Mouse (Mus musculus) thymus, postnatal 25 days (tissue): ENCODE measurements around the gene Tns1.

Experiments
- DNase-seq: peaks from one replicate; pipeline ENCODE4 v3.0.0; 2022

Gene Tns1

DNA sequence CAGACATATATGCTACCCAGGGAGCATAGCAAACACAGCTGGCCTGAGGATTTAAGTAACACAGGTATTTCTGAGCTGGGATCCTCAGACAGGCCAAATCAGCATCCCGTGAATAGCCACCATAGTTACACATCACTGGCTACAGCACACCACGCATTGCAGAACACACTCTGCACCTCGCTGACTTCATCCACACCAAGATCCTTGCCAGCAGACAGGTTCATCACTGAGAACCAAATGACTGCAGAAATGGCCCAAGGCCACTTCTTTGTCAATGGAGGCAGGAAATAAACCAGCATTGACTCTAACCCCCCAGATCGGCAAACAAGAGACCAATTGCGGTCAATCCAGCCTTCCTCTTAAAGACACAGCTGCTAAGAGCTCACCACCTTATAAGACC, 66.7 kb downstream of the Tns1 start:
- no peak for DNase-seq

- DNase-seq: no peak
Observed at GRCm38 (mm10) chr1:74055552-74055951, 68.7 kb downstream of the Tns1 start.

- DNase-seq: no peak
Observed at GRCm38 (mm10) chr1:74054471-74054870, 69.8 kb downstream of the Tns1 start.

- no peak for DNase-seq
Observed at GRCm38 (mm10) chr1:74054007-74054406, 70.2 kb downstream of the Tns1 start.

DNA sequence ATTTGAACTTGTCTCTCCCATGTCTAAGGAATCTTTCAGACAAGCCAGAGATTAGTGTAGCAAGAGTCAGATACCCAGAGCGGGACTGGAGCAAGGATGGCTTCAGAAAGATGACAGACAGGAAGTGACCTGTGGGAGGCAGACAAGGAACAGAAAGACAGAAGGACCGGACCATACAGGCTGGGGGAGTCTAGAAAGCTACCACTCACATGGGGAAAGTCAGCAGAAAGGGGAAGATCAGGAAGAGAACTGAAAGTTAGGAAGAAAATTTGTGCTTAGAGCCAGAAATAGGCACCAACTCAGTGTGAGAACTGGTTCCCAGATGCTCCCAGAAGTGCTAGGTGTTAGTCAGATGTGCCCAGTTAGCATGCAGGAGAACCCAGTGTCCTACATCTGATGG, 71.2 kb downstream of the Tns1 start:
- no peak for DNase-seq

GRCm38 (mm10) chr1:74051349-74051748, 72.9 kb downstream of the Tns1 start:
- no peak for DNase-seq

- no peak for DNase-seq
Observed at GRCm38 (mm10) chr1:74049430-74049829, 74.8 kb downstream of the Tns1 start.

DNA sequence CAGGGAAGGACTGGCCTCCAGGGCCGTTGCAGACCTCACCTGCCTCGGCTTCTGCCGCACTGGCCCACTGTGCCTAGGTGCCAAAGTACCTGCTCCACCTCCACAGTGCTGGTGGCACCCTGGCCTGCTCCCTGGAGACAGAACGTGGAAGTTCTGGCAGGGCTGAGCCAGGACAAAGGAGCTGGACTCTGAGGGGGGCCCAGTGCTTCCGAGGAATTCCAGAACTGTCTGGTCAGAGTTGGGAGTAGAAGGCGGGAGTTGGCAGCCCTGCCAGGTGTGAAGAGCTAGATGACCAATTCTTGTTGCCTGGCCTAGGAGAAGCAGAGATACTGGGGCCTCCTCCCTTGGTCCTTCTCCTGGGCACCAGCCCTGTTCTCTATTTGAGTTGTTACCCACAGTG, 76.5 kb downstream of the Tns1 start:
- DNase-seq: no peak

- DNase-seq: no peak
Observed at GRCm38 (mm10) chr1:74047311-74047710, 76.9 kb downstream of the Tns1 start.

DNA sequence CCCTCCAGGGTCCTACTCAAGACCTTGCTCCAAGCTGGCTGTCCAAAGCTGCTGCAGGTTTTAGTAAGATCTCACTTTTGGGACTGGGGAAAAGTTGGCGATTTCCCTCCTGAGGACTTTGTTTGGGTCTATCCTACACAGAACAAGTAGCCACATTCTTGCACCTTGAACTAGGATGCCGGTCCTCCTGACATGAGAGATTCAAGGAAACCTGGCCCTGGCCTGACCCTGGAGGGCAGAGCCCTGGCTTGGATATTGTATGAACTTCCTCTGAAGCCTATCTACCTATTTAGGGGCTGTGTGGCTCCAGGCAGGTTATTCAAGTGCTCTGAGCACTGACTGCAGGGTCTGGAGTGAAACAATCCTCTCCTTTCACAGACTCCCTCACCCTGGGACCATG, 79.2 kb downstream of the Tns1 start:
- no peak for DNase-seq

DNA sequence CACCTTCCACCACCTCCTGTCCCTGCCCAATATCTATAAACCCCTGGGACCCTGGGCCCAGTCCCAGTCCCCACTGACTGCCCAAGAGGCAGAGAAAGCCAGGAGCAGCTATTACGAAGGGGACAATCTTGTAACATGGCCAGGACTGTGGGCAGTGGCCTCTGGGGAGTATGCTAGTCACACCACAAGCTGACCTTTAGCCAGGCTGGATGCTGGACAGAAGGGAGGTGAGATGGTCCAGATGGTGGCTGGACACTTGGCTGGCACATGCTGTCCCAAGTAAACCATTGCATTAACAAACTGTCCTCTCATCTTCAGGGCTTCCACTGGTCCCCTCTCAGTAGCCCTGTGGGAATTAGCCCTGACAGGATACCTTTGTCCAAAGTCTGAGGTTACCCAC, 79.8 kb downstream of the Tns1 start:
- DNase-seq: no peak

DNA sequence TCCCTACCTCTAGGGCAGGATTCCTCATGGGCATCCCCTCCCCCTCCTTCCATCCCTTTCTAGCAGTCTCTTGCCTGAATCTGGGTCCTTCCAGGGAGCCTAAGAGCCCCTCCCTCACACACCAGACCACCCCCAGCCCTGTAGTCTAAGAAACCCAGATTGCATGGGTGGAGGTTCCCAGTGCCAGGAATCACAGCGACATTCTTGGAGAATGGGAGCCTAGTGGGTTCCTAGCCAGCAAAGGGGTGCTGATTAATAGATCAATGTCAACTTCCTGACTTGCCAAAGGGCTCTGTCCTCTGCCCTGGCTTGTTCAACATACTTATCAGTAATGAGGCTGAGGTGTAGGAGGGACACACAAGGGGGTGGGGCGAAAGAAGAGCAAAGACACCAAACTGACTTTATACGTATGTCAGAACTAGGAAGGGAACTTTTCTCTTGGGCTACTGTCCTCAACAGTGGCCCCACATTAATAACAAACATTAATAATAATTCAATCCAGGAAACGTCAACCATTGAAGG, 80.6 kb downstream of the Tns1 start:
- DNase-seq: no peak

DNA sequence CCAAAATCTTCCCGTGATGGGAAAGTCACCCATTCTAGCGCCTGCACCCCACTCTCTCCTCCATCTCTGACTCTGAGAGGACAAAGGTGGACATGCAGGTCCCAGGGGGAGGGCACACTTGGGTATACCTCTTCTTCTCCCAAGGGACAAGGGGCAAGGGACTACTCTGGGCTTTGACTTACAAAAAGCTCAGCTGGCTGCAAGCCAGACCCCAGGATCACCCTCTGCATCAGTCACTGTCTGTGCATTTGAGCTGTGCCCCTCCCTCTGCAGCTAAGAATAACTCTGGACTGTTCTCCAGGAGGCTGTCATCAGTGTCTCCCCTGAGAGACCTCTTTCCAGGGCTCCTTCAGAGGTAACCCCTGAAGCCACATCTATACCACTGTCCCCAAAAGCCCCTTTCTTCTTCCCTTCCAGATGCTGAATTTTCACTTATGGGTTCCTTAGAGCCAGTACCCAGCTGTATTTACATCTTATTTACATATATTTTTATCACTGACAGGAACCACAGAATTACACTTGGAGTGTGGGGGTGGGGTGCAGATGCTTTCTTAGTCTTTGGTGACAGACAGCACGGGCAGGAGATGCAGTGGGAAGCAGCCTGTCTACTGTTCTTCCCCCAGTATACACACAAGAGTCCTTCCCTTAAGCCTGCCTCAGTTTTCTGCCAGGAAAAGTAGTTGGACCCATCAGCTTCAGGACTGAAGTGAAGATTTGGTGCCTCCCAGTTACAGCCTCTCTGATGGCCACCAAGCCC, 81.4 kb downstream of the Tns1 start:
- DNase-seq: no peak

DNA sequence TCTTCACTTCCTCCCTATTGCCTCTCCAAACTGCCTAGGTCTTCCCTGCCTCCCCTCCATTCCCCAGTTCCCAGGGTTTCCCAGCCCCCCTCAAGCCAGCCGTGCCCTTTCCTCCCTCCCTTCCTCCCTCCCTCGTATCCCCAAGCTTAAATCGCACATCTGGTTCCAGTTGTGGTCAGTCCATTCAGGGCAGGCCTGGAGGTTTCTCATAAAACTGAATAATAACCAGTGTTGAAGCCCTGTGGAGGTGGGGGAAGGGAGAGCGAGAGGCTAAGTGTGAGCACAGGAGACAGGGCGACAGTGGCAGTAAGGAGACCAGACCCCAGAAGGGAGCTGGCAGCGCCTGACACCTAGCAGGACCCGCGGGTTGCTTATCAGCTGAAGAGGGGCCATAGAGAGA, 82.6 kb downstream of the Tns1 start:
- DNase-seq: no peak

GRCm38 (mm10) chr1:74041178-74041577, 83.1 kb downstream of the Tns1 start:
- DNase-seq: no peak

GRCm38 (mm10) chr1:74036560-74037390, 87.5 kb downstream of the Tns1 start:
- peak; percentile 29 for DNase-seq

DNA sequence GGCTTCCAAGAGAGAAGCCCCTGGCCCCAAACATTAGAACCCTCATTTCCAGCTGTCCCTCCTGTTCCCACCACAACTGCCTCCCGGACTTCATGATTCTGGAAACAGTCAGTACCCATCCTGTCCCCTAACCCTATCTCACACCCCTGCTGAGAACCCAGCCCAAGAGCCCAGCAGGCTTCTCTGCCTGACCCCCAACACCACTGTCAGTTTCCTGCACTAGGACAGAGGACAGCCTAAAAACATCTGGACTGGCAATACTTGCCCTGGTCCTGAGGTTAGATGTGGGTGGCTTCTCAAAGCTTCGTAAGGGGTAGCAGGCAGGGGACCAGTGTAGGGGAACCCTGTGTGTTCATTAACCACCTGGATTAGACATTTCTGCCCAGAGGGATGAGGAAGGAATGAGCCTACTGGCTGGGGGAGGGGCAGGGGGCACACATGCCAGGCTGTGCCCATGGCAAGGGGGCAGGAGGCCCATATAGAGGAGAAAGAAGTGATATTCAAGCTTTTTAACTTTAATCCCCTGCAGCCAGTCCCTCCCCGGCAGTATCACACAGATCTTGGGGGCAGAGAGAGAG, 88.2 kb downstream of the Tns1 start:
- DNase-seq: no peak

DNA sequence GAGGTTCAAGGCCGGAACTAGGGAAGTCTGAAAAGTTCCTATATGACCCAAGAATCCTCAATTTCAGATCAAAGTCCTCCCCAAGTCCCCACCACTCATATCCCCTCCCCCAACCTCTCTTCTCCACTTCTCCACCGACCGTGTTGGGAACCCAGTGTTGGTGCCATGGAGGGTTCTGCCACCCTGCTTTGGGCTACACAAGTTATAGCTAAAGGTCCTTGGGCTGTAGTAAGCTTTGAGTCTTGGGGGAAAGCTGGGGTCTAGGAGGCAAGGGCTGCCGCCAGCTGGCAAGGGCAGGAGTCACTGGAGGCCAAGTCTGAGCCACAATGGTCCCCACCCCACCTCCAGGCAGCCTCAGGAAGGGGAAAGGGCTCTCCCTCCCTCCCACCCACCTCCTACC, 88.8 kb downstream of the Tns1 start:
- DNase-seq: no peak

DNA sequence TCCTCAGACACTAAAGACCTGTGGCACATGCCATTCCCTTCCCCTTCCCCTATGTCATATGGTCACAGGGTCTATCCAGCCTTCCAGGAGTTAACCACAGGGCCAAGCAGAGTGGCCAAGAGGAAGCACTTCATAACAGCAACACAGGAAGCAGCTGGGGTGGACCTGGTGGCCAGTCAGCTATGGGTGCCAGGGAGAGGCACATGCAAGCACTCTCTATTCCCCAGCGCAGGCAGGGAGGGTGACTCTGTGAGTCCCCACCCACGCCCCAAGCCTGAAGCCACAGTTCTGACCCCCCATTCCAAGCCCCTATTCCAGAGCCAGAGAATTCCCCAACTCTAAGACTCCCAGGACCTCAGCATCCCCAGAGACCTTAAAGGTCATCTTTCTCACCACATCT, 89.5 kb downstream of the Tns1 start:
- no peak for DNase-seq

DNA sequence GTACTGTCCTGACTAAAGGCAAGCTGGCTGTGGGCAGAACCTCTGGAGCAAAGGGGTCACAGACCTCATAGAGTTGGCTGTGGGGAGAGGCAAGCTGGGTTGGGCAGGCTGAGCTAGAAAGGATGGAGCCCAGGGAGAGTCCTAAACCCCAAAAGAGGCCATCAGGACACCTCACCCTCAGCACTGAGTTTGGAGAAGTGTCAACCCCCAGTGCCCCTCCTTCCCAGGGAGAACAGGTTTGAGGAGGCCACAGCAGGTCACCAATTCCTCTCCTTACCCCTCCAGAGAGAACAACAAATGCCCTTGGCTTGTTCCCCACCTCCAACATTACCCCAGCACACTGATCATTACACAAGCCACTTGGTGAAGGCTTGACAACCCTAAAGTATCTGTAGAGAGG, 90.0 kb downstream of the Tns1 start:
- no peak for DNase-seq

GRCm38 (mm10) chr1:74033407-74033806, 90.8 kb downstream of the Tns1 start:
- no peak for DNase-seq

DNA sequence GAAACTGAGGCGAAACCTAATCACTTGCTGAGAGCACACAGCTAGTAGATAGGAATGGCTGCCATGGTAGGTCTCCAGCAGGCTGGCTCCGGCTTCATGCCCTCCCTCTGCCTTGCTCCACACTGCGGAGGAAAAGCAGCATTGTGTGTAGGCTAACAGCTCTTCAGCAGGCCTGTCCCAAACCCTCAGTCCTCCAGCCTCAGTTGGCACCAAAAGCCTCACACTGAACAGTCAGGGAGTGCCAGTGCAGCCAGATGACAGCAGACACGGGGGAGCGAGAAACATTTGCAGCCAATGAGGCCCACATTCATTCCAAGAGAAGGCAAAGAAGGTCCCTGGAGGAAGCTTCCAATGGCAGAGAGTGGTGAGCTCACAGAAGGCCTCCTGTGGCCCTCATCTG, 91.3 kb downstream of the Tns1 start:
- no peak for DNase-seq

- DNase-seq: no peak
Observed at GRCm38 (mm10) chr1:74031771-74032609, 92.3 kb downstream of the Tns1 start.
